Mouse (Mus musculus) adrenal gland (tissue): ENCODE data around the gene Gm20503.

Experiments used
- intact Hi-C: fragments of 180-260 bp; cut with DNase I; formaldehyde crosslinking; loops from one replicate; pipeline ENCODE4 v1.15.1; 2025
- long read RNA-seq, 2 experiments: library from polyadenylated mRNA; unstranded; transcript quantifications; one replicate each; pipeline ENCODE4 v2.0.0; 2020; ENCODE audit warnings: borderline replicate concordance in 1 of 2; ENCODE audit not compliant: insufficient replicate concordance in 1 of 2

Gm20503 gene
- long read RNA-seq, experiment 1 = 0 reads
- long read RNA-seq, experiment 2, partial matches to known transcripts = 1 of 3 reads
- long read RNA-seq, experiment 2, other reads (novel, unspliced or antisense) = 2 of 3 reads

DNA sequence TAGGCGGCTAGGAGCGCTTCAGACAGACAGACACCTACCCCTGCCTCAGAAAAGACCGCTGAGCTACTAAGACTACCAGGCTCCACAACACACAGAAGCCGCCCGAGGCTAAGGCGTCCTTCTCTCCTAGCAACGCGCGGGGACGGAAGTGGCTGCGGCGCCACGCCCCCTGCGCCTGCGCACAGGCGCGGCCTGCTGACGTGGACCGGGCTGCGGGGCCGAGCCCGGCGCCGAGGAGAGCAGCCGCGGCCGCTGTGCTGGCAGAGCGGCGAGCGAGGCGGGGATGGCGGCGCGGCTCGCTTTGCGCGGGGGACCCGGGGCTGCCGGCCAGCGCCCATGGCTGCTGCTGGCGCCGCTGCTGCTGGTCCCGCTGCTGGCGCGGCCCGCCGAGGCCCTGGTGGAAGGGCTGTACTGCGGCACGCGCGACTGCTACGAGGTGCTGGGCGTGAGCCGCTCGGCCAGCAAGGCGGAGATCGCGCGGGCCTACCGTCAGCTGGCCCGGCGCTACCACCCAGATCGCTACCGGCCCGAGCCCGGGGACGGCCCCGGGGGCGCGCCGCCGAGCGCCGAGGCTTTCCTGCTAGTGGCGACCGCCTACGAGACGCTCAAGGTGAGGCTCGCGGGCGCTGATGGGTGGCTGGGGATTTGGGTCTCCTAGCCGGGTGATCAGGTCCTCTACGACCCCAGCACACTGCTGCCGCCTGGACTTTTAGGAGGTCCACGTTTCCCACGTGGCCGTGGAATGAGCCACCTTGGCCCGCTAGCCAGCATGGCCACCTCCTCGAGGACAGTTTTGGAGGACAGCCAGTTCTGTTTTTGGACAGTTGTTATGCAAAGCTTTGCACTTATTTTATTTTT is at the start of gene Gm20503:
Gene Gm20503 (plus strand): TSS at position 263 of the 858 bp plus-strand sequence.
- intact Hi-C loops = loop anchor here (5.0 kb wide), 1 partner anchor 34 kb away; the partner anchor contains the start of gene Gng10

DNA sequence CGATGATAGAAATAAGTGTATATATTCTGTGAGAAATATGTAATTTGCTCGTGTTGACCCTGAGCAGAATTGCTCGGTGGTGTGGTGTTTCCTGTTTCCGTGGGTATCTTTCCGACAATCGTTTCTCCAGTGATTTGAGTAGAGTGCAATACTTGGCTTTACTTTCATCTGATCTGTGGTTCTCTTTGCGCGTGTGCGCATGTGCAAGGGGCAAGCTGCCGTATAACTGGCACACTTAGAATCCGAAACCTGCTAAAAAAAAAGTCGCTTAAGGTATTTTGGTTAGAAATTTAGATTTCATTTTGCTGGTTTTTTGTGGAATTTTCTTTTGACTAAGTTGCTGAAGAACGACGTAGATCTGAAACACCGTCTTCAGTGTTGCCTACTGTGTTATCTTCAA is 41.3 kb upstream of the Gm20503 start:
- intact Hi-C loops = no loop called here

- intact Hi-C loops = no loop called here
Measured at GRCm38 (mm10) chr4:58963271-58963670, 39.7 kb upstream of the Gm20503 start.

DNA sequence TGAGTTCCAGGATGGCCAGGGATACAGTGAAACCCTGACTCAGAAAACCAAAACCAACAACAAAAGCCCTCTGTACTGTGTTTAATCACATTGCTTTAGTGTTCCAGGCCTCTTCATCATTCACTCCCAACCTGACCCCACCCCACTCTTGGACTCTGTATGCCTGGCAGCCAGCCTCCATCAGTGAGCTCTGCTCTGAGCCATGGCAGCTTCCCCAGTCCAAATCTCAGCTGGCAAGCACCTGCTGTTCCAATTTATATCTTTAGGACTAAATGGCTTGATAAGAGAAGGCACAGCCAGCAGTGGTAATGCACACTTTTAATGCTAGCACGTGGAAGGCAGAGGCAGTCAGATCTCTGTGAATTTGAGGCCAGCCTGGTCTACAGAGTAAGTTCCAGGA is 37.9 kb upstream of the Gm20503 start:
- intact Hi-C loops = no loop called here

DNA sequence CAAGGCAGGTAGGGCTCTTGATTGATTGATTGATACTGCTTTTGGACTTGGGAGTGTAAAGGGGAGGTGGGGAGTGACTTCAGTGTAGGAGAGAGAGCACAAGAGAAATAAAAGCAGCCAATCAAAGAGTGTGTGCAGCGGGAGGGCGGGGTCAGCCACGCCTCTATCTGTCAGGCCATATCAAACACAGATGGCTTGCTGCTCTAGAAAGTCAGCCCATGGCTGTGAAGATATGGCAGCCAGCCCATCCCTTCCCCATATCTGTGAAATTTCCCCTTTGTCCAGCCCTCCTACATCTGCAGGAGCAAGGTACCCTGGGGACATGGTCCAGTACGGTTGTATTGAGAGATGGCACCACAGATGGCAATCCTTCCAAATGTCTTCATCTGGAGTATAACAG is 32.3 kb upstream of the Gm20503 start:
- intact Hi-C loops = no loop called here

DNA sequence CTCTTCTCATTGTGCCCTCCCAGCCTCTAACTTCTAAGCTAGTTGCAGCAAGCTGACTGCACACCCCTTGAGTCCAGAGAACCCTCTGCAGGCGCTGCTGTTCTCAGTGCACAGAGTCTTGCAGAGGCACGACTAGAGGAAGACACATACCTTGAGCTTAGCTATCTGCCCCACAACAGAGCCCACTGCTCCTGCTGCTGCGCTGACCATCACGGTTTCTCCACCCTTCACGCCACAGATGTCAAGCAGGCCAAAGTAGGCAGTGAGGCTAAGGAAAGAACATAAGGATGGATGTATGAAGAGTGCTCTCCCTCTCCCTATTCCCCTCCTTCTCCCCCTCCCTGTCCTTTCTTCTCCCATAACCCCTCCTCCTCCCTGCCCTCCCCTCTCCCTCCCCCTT is 27.3 kb upstream of the Gm20503 start:
- intact Hi-C loops = no loop called here

GRCm38 (mm10) chr4:58981421-58981820 is 21.6 kb upstream of the Gm20503 start:
- intact Hi-C loops = no loop called here

GRCm38 (mm10) chr4:58982806-58983205 is 20.2 kb upstream of the Gm20503 start:
- intact Hi-C loops = no loop called here

DNA sequence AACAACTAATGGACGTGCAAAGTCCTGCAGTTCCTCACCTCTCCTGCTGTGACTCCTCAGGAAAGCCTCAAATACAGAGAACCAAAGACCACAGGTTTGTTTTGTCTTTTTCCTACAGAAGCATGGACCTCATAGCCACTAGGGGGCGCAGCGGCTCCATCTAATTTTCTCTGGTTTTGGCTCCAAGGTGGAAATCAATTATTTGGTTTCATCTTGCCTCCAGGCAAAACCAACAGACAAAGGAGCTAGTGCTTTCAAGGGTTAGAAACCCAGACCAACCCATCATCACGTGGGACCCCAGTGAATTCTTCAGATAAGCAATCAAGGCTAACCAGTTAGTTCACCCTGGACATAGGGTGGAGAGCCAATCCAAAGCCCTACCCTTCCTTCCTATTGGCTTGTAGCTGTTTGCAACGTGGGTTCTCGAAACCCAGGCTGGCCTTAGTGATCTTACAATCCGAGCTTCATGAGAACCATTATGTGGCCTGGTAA is 17.8 kb upstream of the Gm20503 start:
- intact Hi-C loops = loop anchor here (1.0 to 2.0 kb wide), 2 partner anchors 14 to 51 kb away; no protein-coding TSS in a partner anchor

GRCm38 (mm10) chr4:58986540-58987190 is 16.3 kb upstream of the Gm20503 start, which contains the start of gene Ptgr1:
Gene Ptgr1 (minus strand): TSS chr4:58987119.
- intact Hi-C loops = no loop called here

GRCm38 (mm10) chr4:58989303-58989898 is 13.6 kb upstream of the Gm20503 start:
- intact Hi-C loops = no loop called here

DNA sequence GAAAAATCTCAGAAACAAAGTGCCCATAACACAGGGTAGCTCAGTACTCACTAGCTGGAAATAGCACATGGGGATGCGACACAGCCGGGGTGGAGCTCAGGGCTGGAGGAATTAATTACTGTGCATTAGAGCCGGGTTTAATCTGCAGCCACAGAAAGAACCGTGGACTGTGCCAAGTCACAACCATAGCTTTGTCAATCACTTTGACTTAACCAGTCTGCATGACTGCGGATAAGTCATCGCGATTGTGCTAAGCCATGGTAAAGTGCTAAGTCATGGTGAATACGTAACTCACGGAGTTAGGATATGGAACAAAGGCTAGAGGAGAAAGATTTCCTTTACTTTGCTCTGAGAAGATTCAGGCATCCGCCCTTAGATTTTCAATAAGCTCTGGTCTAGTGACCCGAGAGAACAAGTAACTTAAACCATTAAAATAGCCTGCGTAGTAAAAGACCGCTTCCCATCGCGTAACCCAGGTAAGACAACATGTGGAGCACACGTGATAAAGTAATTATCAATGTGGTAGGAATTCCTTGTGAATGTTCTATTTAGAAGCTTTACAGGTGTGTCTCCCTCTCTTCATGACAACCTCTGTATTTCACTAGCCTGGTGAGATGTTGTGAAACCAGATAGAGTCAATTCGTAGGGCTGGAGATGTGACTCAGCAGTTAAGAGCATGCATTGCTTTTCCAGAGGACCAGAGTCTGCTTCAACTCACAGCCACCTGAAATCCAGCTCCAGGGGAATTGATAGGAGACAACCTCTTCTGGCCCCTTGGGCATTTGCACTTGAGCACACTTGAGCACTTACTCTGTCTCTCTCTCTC is 12.2 kb upstream of the Gm20503 start:
- intact Hi-C loops = no loop called here

DNA sequence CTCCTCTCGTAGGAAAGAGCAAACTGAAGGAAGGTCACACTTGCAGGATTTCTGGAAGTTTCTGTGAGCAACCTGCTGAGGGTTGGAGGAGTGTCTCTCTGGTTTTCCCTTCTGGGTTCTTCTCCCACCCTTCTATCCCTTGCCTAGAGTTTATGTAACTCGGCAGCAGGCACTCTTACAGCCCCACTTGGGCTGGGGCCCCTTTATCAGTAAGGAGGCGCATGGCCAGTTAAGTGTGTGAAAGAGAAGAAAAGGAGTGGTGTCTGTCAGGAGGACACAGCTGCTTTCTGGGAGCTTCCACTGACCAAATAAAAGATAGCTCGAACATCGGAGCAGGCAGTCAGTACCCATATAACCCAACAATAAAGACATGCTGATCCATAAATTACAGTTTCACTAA is 10.8 kb upstream of the Gm20503 start:
- intact Hi-C loops = no loop called here

DNA sequence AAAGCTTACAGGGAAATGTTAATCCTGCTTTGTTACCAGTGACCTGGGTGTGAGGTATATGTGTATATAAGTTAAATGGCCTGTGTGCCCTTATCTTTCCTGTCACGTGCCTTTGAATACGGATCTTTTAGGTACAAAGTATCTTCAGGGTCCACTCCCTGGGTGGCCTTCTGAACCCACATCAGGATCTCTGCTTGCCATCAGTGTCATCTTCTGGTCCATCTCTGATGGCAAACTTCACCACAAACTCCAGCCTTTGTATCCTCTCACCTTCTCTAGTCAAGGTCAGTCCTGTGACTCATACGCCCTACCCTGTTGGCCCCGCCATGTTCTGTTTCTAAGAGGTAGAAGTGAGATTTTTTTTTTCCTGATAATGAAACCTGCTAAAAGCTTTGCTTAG is 8.2 kb upstream of the Gm20503 start, which contains the start of gene Dnajc25:
Gene Dnajc25 (plus strand): TSS at position 301 of the 400 bp plus-strand sequence.
- intact Hi-C loops = no loop called here

- intact Hi-C loops = no loop called here
Measured at GRCm38 (mm10) chr4:58995251-58995693, 7.7 kb upstream of the Gm20503 start.

DNA sequence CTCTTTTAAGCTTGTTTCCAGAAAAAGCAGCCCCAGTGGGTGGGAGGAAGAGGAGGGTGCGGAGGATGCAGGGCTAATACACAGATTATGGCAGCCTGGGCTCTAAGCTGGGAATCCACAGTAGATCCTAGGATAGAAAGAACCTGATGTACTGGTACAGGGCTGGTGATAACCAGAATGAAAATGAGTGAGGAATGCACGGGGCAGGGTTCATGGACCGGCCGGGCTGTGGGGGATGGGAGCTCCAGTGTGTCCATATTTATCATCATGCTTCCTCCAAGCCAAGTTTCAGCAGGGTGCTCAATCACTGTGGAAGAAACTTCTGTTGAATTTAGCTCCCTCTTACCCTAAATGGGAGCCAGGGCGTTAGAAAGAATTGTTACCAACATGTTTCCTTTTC is 5.9 kb upstream of the Gm20503 start:
- intact Hi-C loops = no loop called here

DNA sequence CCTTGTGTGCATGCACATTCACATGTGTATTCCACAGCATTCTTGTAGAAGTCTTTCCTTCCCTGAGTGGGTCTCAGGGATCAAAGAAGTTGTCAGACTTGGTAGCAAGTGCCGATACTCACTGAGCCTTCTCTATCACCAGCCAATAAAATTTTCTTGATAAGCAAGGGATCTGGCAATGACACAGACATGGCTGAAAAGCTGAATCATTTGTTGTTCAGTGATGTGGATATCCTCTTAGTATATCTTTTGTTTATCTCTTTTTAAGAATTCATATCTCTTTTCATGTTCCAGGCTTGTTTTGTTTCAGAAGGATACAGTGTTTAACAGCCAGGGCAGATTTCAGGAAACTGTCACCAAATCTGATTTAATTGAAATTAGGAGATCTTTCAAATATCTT is 4.3 kb upstream of the Gm20503 start:
- intact Hi-C loops = loop anchor here (2.0 kb wide), 1 partner anchor 14 kb away; no protein-coding TSS in a partner anchor

DNA sequence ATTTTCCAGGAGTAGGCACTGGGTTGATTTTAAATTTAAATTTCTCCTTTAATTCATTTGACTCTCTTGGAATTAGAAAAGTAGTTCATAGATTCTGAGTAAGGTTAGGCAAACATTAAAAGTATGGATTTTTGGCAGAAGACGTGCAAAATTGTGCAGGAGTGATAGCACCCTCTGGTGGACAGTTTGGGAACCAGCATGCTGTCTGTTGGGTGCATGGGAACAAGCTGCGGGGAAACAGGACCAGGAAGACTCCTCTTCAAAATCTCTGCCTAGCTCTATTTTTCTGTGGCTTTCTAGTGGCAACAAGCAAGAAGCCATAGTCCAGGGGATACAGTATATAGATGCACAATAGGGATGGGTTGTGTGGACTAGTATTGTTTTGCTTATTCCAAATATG is 3.3 kb upstream of the Gm20503 start:
- intact Hi-C loops = loop anchor here (2.0 to 5.0 kb wide), 2 partner anchors 15 to 38 kb away; partner anchors contain the start of gene Gng10

GRCm38 (mm10) chr4:59000614-59001013 is 2.4 kb upstream of the Gm20503 start:
- intact Hi-C loops = loop anchor here (5.0 kb wide), 1 partner anchor 37 kb away; the partner anchor contains the start of gene Gng10

- intact Hi-C loops = loop anchor here (5.0 kb wide), 1 partner anchor 33 kb away; the partner anchor contains the start of gene Gng10
Measured at GRCm38 (mm10) chr4:59003806-59004200, 793 bp downstream of the Gm20503 start.
